Mouse (Mus musculus) stomach, embryonic 16.5 days (tissue): ENCODE results near the gene March1. TPM values are rescaled to one million over a fixed set of nuclear protein-coding genes. Genes with fewer than 3 reads are reported as not detected.
A peak's percentile ranks its signal among the peaks of the same experiment; 100 is the strongest.

Experiments used
- ATAC-seq: fragments of 200-750 bp; cut with Nextera tagmentation; 2 replicates; pipeline ENCODE4 v1.8.0; 2017; ENCODE audit warnings: moderate number of reproducible peaks, moderate TSS enrichment; ENCODE audit not compliant: insufficient read depth, low FRiP score
- H3K27ac ChIP-seq: fragments of 300-500 bp; sonication (generic); 2 replicates; pipeline ENCODE4 v1.5.1; 2014; ENCODE audit warnings: low read length
- H3K27me3 ChIP-seq: fragments of 300-500 bp; sonication (generic); 2 replicates; pipeline ENCODE4 v1.6.1; 2014; ENCODE audit warnings: low read length, control low read depth, mixed read lengths; ENCODE audit not compliant: control insufficient read depth, insufficient read depth
- H3K36me3 ChIP-seq: fragments of 300-500 bp; sonication (generic); 2 replicates; pipeline ENCODE4 v1.6.1; 2014; ENCODE audit warnings: low read length; ENCODE audit not compliant: control insufficient read depth, insufficient read depth
- H3K4me1 ChIP-seq: fragments of 300-500 bp; sonication (generic); 2 replicates; pipeline ENCODE4 v1.6.1; 2014; ENCODE audit warnings: low read length, control low read depth, mixed read lengths; ENCODE audit not compliant: control insufficient read depth, insufficient read depth
- H3K4me2 ChIP-seq: fragments of 300-500 bp; sonication (generic); 2 replicates; pipeline ENCODE4 v1.6.1; 2014; ENCODE audit warnings: low read depth, low read length, mixed read lengths
- H3K4me3 ChIP-seq: fragments of 300-500 bp; sonication (generic); replicated peaks from 2 replicates; pipeline ENCODE4 v1.5.1; 2014; ENCODE audit warnings: mild to moderate bottlenecking, low read length
- H3K9ac ChIP-seq: fragments of 300-500 bp; sonication (generic); 2 replicates; pipeline ENCODE4 v1.6.1; 2014; ENCODE audit warnings: low read length
- H3K9me3 ChIP-seq: fragments of 300-500 bp; sonication (generic); replicated peaks from 2 replicates; pipeline ENCODE4 v1.6.1; 2016; ENCODE audit warnings: low read length, control low read depth; ENCODE audit not compliant: control insufficient read depth
- WGBS: fragments of 180-500 bp; shearing (Covaris S2); extraction: QIAGEN DNeasy Blood & Tissue Kit; methylation state at CpG from one replicate; pipeline ENCODE4 v1.1.7; 2014; 5-methylcytosine and 5-hydroxymethylcytosine counted together
- polyA plus RNA-seq: library from polyadenylated mRNA; unstranded; fragments of >200 nt; fragmentation: Nextera tagmentation; extraction: Ambion mirVana; gene quantifications from 2 replicates; pipeline ENCODE4 v1.2.1, GENCODE M21; 2015

March1 gene
- polyA plus RNA-seq, 1 experiment from 2014 or later = 1.2 TPM

DNA sequence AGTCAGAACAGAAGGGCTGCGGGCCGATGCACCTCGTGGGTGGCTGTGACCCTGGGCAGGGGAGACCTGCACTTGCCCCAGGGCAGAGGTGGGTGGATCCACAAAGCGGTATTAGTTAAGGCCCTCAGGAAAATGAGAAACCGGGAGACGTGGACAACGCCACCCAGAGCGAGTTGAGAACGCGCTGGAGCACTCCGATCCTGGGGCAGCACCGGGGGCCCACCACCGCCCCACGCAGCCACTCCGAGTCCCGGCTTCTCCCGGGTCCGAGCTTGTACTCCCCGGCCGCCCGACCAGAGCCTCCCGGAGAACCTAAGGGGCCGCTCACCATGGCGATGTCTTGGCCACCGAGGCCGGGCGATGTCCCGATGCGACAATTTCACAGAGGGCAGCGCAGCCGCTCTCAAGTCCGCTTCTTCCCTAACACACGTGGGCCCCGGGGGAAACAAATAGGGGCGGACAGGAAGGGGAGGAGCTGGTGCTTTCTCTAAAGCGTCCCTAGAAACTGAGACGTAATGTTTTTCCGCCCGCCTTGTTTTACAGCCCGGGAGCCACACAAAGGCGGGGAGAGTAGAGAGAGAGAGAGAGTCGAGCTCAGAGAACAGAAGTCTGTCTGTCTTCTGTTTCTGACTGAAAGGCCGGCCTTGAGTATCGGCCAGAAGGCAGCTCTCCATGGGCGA is 868.5 kb downstream of the March1 start, which contains the start of gene Tma16:
Tma16 (minus strand) TSS at position 447 of the 680 bp plus-strand sequence.
- Histone ChIP-seq H3K9me3 (no peaks in the 10 kb centered on the region), H3K27ac (peak within 1 kb of the TSS; percentile 42; the same call in 1 of the 2 replicates), H3K27me3 (no peaks in the 10 kb centered on the region), H3K4me1 (peaks cover 7% of the 10 kb centered on the region; the same call in 1 of the 2 replicates), H3K36me3 (peaks cover 2% of the 10 kb centered on the region; the same call in 1 of the 2 replicates), H3K4me2 (peak within 1 kb of the TSS; percentile 84), H3K9ac (peak within 1 kb of the TSS; percentile 94), H3K4me3 (peak within 1 kb of the TSS; percentile 96)
- peak; percentile 94 for ATAC-seq
- WGBS = 0% methylated on average over 45 of the region's 45 CpGs

- H3K9me3 ChIP-seq = no peaks in the 10 kb centered on the region
- H3K9ac ChIP-seq = no peak overlapping the region
- H3K36me3 ChIP-seq = no peaks in the 10 kb centered on the region; the same call in 1 of the 2 replicates
- no peak overlapping the region for H3K27ac ChIP-seq
- 49% methylated on average over 3 of the region's 3 CpGs for WGBS
- no peaks in the 10 kb centered on the region for H3K27me3 ChIP-seq
- H3K4me2 ChIP-seq = no peak overlapping the region
- peaks cover 7% of the 10 kb centered on the region; the same call in 1 of the 2 replicates for H3K4me1 ChIP-seq
- H3K4me3 ChIP-seq = no peak overlapping the region
- no peak for ATAC-seq
Measured at GRCm38 (mm10) chr8:66488556-66488955, 870.9 kb downstream of the March1 start.

- WGBS = 68% methylated on average over 4 of the region's 4 CpGs
- no peaks in the 10 kb centered on the region for H3K36me3 ChIP-seq
- H3K27me3 ChIP-seq = no peaks in the 10 kb centered on the region
- no peak overlapping the region for H3K4me3 ChIP-seq
- H3K9me3 ChIP-seq = no peaks in the 10 kb centered on the region
- peaks cover under 1% of the 10 kb centered on the region; the same call in 1 of the 2 replicates for H3K4me1 ChIP-seq
- no peak overlapping the region for H3K4me2 ChIP-seq
- H3K27ac ChIP-seq = no peak overlapping the region
- H3K9ac ChIP-seq = no peak overlapping the region
- ATAC-seq = no peak
Measured at GRCm38 (mm10) chr8:66490624-66491023, 872.9 kb downstream of the March1 start.

DNA sequence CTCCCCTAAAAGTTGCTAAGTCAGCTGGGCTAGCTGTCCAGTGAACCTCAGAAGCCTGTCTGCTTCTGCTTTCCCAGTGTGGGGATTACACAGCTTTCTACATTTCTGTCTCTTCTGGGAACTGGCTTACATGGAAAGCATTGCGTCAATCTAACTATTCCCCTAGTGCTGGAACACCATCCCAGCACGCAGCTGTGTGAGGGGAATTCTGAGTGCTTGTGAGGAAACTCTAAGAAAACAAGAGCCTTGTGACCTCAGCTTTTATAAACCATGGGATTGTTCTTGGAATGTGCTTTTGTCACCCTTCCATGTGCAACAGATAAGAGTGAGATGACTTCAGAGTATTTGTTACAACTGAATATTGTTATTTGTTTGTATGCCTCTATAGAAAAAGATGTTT is 876.8 kb downstream of the March1 start:
- Histone ChIP-seq H3K4me1 (no peaks in the 10 kb centered on the region), H3K27ac (no peak overlapping the region), H3K4me2 (no peak overlapping the region), H3K36me3 (no peaks in the 10 kb centered on the region), H3K9ac (no peak overlapping the region), H3K4me3 (no peak overlapping the region), H3K27me3 (no peaks in the 10 kb centered on the region), H3K9me3 (no peaks in the 10 kb centered on the region)
- no peak for ATAC-seq
- 78% methylated on average over 2 of the region's 2 CpGs for WGBS

DNA sequence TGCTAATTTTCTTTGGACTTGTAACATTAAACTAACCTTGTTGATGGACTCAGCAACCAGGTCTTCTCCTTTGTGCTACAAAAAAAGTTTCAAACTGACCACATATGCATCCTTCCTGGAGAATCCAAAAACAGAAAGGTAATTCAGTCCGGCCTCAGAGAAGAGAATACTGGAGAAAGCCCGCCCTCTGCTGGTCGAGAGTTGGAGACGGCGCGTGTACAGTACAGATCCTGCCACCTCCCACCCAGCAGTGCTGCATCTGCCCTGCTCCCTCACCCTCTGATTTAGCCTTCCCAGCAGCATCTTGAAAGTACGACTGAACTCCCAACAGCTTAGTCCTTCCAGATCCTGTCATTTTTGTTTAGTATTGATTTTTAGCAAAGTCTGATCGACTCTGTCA is 878.0 kb downstream of the March1 start:
- Histone ChIP-seq H3K27me3 (no peaks in the 10 kb centered on the region), H3K4me2 (no peak overlapping the region), H3K36me3 (no peaks in the 10 kb centered on the region), H3K9ac (no peak overlapping the region), H3K4me1 (no peaks in the 10 kb centered on the region), H3K9me3 (no peaks in the 10 kb centered on the region), H3K4me3 (no peak overlapping the region), H3K27ac (no peak overlapping the region)
- peak; percentile 81 for ATAC-seq
- 8% methylated on average over 8 of the region's 8 CpGs for WGBS

- Histone ChIP-seq H3K36me3 (no peaks in the 10 kb centered on the region), H3K4me1 (no peaks in the 10 kb centered on the region), H3K9me3 (no peaks in the 10 kb centered on the region), H3K9ac (no peak overlapping the region), H3K27ac (no peak overlapping the region), H3K4me3 (no peak overlapping the region), H3K27me3 (no peaks in the 10 kb centered on the region), H3K4me2 (no peak overlapping the region)
- 31% methylated on average over 4 of the region's 4 CpGs for WGBS
- ATAC-seq = no peak
Measured at GRCm38 (mm10) chr8:66496998-66497577, 879.4 kb downstream of the March1 start.

GRCm38 (mm10) chr8:66503381-66503780 is 885.7 kb downstream of the March1 start:
- no peak overlapping the region for H3K9ac ChIP-seq
- no peak overlapping the region for H3K4me3 ChIP-seq
- ATAC-seq = no peak
- 73% methylated on average over 2 of the region's 2 CpGs for WGBS
- H3K9me3 ChIP-seq = no peaks in the 10 kb centered on the region
- H3K4me1 ChIP-seq = no peaks in the 10 kb centered on the region
- H3K27ac ChIP-seq = no peak overlapping the region
- H3K36me3 ChIP-seq = no peaks in the 10 kb centered on the region
- no peaks in the 10 kb centered on the region for H3K27me3 ChIP-seq
- H3K4me2 ChIP-seq = no peak overlapping the region

GRCm38 (mm10) chr8:66511537-66511936 is 893.8 kb downstream of the March1 start, which contains the start of gene Tktl2:
Gene Tktl2, plus strand, starts transcription at chr8:66511756.
- Histone ChIP-seq H3K4me3 (no peak within 1 kb of the TSS), H3K36me3 (no peaks in the 10 kb centered on the region), H3K27me3 (no peaks in the 10 kb centered on the region), H3K9ac (no peak within 1 kb of the TSS), H3K4me2 (no peak within 1 kb of the TSS), H3K27ac (no peak within 1 kb of the TSS), H3K4me1 (no peaks in the 10 kb centered on the region), H3K9me3 (no peaks in the 10 kb centered on the region)
- WGBS = 94% methylated on average over 22 of the region's 22 CpGs
- no peak for ATAC-seq

DNA sequence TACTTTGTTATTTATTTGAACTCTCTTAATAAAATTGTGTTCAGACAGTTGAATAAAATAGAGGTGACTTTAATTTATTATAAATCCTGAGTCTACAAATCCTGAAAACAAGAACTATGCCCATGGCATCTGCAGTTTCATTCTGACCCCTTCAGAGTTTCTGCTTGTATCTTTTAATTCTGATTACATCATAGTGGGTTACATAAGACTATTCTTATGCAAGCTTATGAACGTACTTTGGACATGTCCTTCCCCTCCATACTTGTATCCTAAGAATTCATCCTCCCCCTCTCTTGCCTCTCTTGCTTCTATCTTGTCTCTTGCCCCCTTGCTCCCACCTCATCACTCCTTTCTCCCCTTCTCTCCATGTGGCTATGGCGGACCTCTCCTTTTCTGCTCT is 901.4 kb downstream of the March1 start:
- Histone ChIP-seq H3K4me1 (no peaks in the 10 kb centered on the region), H3K4me3 (no peak overlapping the region), H3K36me3 (no peaks in the 10 kb centered on the region), H3K9ac (no peak overlapping the region), H3K9me3 (no peaks in the 10 kb centered on the region), H3K27ac (no peak overlapping the region), H3K27me3 (no peaks in the 10 kb centered on the region), H3K4me2 (no peak overlapping the region)
- WGBS = 81% methylated on average over 2 of the region's 2 CpGs
- no peak for ATAC-seq
